17 mouse cellular contexts compared by ENCODE assay signal in the genomic region with DNA sequence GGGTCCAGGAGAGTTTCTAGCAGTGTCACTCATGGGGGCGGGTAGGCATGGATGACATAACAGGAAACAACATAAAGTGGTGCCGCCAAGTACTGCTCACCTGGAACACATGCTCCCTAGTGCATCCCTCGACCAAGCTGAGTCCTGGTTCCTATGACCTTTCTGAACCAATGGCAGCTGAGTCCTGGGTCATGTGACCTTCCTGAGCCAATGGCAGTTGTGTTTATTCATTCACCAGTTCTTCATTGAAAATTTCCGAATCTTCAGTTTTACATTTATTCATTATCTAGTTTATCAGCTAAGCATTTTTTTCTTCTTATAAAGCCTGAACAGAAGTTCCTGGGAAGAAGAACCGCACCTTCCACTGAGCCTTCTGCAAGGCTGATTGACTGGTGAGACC.
"Had no signal": no experiment of that assay in that cellular context is flagged by ENCODE, and none has a peak within 500 bp of the region (broad histone marks: within the 10 kb centered on the region; RNA-seq: fewer than 3 reads in every experiment).

No protein-coding gene starts in this region.

- H3K27ac ChIP-seq: neural tube, embryonic 12.5 days; neural tube, embryonic 13.5 days; neural tube, embryonic 15.5 days; stomach, embryonic 15.5 days; stomach, postnatal 0 days had no signal

- H3K9ac ChIP-seq: neural tube, embryonic 12.5 days; neural tube, embryonic 13.5 days; neural tube, embryonic 15.5 days; stomach, embryonic 15.5 days had no signal

- H3K27me3 ChIP-seq: neural tube, embryonic 12.5 days; neural tube, embryonic 13.5 days; neural tube, embryonic 15.5 days; stomach, embryonic 15.5 days had no signal

- H3K9me3 ChIP-seq: neural tube, embryonic 12.5 days; neural tube, embryonic 15.5 days; stomach, embryonic 15.5 days had no signal

- H3K4me1 ChIP-seq: neural tube, embryonic 12.5 days; neural tube, embryonic 13.5 days; neural tube, embryonic 15.5 days; stomach, embryonic 15.5 days had no signal

- H3K4me2 ChIP-seq: neural tube, embryonic 12.5 days; neural tube, embryonic 13.5 days; neural tube, embryonic 15.5 days; stomach, embryonic 15.5 days had no signal

- H3K36me3 ChIP-seq: neural tube, embryonic 12.5 days; neural tube, embryonic 13.5 days; neural tube, embryonic 15.5 days; stomach, embryonic 15.5 days had no signal

- DNase-seq: retina, postnatal 1 day; right cerebral cortex, adult 18-20 months; right cerebral cortex, postnatal 14 days; right cerebral cortex, postnatal 25 days; right cerebral cortex, postnatal 4 days; spleen, adult 18-20 months; thymus, adult 18-20 months; thymus, adult 2 months; thymus, postnatal 14 days; thymus, postnatal 25 days; thymus, postnatal 36 days; thymus, postnatal 4 days had no signal

- H3K4me3 ChIP-seq: neural tube, embryonic 12.5 days; neural tube, embryonic 13.5 days; neural tube, embryonic 15.5 days; stomach, embryonic 15.5 days had no signal
